Mouse (Mus musculus) layer of hippocampus, postnatal 14 days (tissue): Measurements from ENCODE around the gene Sigmar1. TPM values are rescaled to one million over a fixed set of nuclear protein-coding genes. Genes with fewer than 3 reads are reported as not detected.
A peak's percentile ranks its signal among the peaks of the same experiment; 100 is the strongest.
"Not testable (repeated sequence)": the region's sequence is repeated elsewhere in the genome, so short reads cannot be mapped to it uniquely, and the experiment has no call there.

ENCODE experiments used
- DNase-seq, 2 experiments: peaks; one replicate each; pipeline ENCODE4 v3.0.0; 2021 to 2022; ENCODE audit warnings: low spot score in 2 of 2, mixed read lengths in 1 of 2
- long read RNA-seq, 2 experiments: library from polyadenylated mRNA; stranded (forward); transcript quantifications; one replicate each; pipeline ENCODE4 v2.0.0; 2021
- total RNA-seq, 2 experiments: library from RNA; stranded (reverse); gene quantifications; 2 replicates each; pipeline ENCODE4 v1.2.3; 2021

Sigmar1 gene
- 10 to 100 TPM; 40.2 to 44.2 TPM for total RNA-seq
- long read RNA-seq, experiment 1, transcript Sigmar1-201 (4 exons, 1,640 nt) = major isoform, 32 of 47 reads
- long read RNA-seq, experiment 1, partial matches to known transcripts = 3 of 47 reads
- long read RNA-seq, experiment 1, other reads (novel, unspliced or antisense) = 8 of 47 reads
- long read RNA-seq, experiment 2, transcript Sigmar1-205 (2 exons, 613 nt) = minor isoform, 5 of 73 reads
- long read RNA-seq, experiment 2, transcript Sigmar1-201 (4 exons, 1,640 nt) = major isoform, 48 of 73 reads
- long read RNA-seq, experiment 2, partial matches to known transcripts = 4 of 73 reads
- long read RNA-seq, experiment 2, other reads (novel, unspliced or antisense) = 11 of 73 reads

DNA sequence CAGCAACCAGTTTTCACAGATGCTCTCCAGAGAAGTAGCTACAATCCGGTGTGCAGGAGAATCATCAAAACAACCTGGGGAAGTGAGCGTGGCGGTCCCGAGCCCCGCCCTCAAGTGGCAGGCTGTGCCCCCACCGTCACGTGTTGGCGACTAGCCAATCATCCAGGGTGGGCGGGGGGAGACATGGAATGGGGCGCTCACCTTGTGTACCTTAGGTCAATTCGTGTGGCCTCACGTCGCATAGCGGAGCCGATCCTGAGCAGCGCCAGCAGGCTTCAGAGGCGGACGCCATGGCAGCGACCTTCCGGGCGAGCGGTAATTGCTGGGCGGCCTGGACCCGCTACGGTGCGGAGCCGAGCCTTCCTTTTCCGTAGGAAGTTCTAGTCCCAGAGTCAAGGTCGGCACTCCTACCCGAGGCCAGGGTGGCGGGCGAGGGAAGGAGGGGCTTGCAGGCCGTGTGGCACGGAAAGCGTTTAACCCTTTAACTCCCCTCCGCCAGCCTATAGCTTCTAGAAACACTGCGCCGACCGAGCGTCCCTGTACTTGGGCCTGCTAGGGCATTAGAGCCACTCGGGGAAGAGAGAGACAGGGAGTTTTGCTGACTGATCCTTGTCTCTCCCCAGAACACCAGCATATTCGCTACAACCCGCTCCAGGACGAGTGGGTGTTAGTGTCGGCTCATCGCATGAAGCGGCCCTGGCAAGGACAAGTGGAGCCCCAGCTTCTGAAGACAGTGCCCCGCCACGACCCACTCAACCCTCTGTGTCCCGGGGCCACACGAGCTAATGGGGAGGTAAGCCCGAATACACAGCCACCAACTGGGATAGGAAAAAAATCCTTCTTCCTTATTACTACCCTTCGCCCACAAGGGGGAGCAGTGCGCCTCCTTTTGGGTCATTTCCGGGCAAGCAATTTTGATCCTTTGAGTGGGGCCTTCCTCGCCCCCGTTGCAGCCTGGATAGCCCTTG is at the start of gene Sigmar1:
Gene Sigmar1 (minus strand): TSS at position 820 of the 968 bp plus-strand sequence.
- peak; percentile 78 to 84 for DNase-seq

DNA sequence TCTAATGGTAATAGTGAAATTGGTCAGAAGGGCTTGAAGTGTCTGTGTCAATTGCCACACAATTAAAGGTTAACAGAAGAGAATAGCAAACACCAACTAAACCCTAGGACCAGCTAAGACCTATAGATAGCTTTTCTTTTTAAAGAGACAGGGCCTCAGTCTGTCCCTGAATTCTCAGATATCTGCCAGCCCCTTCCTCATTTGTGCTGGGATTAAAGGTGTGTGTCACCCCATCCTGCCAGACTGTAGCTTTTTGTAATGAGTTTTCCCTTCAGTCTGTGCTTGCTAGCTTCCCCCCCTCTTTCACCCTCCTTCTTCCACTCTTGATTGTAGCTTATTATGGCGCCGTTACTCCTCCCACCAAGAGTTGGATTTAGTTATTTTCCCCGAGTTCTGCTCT is 27.2 kb upstream of the Sigmar1 start:
- not testable (repeated sequence) for DNase-seq

DNA sequence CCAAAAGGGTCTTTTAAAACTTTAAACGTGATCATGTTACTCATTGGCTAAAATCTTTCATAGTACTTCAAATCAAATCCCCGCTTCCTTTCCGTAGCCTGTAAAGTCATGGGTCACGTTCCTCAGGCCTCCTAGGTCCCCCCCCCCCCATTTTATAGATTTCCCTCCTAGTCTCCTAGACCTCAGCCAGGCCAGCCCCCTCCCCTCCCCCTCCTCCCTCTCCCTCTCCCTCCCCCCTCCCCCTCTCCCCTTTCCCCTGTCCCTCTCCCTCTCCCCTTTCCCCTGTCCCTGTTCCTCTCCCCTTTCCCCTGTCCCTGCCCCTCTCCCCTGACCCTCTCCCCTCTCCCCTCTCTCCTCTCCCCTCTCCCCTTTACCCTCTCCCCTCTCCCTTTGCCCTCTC is 26.8 kb upstream of the Sigmar1 start:
- DNase-seq = not testable (repeated sequence)

DNA sequence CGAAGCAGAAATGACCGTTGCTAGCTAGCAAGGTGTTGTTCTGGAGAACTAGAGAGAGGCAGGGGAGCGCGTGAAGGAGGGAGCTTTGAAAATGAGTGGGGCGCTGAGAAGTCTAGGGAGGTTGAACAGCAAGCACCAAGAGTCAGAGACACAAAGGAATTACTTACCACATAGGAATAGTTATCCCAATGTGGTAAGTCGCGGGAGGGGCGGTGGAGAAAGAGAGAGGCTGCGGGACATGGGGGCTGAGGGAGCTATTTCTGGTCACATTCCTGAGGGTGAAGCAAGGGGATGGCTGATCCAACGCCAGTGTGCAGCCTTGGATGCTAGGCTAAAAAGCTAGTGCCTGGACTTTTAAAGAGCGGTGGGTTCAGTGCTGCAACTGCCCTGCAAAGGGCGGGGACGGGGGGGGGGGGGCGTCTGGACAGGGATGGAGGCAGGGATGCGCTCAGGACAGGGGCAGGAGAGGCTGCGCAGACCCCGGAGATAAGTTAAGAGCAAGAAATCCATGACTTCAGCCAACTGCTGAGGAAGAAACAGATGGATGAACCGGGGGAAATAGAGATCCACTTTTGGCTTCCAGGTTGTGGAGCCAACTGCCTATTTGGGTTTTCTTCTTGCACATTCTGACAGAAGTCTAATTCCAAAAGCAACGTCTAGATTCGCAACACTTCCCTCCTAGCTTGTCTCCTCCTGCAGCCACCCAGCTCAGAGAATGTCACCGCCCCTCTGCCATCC is 26.0 kb upstream of the Sigmar1 start:
- not testable (repeated sequence) for DNase-seq

DNA sequence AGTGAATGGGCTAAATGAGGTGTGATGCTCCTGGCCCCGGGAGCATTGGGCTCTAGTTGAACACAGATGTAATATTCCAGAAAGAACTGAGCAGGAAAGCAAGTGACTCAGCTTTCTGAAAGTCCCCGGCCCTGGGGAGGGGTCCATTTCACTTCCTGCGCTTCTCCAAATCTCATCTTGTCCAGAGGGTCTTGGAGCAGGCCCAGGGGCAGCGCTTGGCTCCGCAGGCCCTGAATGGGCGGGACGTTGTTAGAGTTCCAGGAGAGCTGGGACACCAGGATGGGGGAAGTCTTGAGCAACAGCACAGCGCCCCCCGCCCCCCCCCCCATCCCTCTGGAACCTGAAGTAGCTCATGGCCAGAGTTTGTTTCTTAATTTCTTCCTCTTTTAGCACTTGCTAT is 25.3 kb upstream of the Sigmar1 start:
- DNase-seq = not testable (repeated sequence)

DNA sequence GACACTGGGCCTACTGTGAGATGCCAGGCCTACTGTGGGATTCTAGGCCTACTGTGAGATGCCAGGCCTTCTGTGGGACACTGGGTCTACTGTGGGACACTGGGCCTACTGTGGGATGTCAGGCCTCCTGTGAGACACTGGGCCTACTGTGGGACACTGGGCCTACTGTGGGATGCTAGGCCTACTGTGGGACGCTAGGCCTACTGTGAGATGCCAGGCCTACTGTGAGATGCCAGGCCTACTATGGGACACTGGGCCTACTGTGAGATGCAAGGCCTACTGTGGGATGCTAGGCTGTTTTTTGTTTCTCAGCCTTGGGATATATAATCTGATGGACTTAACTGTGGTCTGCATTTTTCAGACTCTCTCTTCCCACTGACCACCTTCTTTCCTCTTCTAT is 19.9 kb upstream of the Sigmar1 start:
- DNase-seq = not testable (repeated sequence)

DNA sequence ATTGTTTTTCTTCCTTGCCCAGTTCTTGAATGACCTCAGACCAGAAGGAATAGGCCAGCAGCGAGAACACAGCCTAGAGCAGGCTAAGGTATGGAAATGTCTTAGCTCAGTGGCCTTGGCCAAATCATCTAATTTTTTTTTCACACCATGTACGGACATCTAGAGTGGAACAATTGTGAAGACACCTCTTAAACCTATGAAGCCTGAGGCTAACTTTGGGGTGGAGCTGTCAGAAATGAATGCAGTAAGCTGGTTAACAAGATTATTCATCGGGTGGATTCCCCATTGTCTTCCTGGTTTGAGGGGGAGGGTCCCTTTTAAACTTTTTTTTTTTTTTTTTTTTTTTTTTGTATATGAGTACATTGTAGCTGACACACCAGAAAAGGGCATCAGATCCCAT is 18.5 kb upstream of the Sigmar1 start:
- DNase-seq = not testable (repeated sequence)

DNA sequence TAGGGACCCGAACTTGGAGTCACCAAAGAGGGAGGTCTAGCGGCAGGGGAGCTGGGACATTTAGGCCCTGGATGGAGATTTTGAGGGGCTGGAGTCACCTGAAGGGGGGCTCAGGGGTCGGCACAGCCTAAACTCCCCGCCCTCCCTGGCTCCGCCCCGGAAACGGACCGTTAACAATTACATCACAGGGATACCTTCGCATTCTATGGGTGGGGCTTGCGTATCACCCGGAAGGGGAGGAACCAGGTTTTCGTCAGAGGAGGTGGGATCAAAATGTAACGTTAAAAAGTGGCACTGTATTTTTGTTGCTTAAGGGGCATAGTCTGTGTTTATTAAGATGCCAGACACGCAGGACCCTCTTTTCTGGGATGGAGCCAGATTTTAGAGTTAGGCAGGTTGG is 18.0 kb upstream of the Sigmar1 start, which contains the start of gene Ccl27a:
Gene Ccl27a (minus strand): TSS at position 246 of the 400 bp plus-strand sequence.
- DNase-seq = peak; percentile 62 to 87

DNA sequence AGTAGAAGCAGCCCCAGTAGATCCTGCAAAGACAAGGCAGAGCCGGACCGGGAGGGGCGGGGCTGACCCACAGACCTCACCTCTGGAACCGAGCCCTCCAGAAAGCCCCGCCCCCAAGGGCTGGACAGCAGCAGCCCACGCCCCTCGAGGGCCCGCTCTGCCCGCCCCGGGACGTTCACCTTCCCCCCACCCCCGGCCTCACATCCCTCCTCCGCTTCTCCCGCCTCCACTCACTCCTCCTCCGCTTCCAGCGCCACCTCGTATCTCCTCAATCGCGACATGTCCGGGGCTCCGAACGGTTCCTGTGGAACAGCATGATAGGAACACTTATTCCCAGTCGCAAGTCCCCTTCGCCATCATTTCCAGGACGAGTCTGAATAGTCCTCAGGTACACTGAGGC is 17.5 kb upstream of the Sigmar1 start:
- not testable (repeated sequence) for DNase-seq

DNA sequence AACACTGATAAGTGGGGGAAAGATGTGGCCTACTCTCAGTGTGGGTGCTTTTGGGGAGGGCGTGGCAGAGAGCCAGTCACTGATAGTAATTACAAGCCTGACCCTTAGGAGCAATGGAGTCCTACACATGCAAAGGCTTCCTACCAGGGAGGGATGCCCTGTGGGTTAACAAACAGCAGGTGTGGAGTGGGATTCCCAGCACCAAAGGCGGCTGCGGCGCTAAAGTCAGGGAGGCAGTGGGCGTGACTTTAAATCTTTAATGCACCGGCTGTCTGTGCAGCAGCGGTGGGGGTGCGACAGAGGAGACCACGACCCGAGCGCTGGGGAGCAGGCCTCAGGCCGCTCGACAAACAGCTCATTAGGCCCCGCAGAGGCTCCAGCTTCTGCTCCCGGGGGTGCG is 17.0 kb upstream of the Sigmar1 start:
- DNase-seq = not testable (repeated sequence)

DNA sequence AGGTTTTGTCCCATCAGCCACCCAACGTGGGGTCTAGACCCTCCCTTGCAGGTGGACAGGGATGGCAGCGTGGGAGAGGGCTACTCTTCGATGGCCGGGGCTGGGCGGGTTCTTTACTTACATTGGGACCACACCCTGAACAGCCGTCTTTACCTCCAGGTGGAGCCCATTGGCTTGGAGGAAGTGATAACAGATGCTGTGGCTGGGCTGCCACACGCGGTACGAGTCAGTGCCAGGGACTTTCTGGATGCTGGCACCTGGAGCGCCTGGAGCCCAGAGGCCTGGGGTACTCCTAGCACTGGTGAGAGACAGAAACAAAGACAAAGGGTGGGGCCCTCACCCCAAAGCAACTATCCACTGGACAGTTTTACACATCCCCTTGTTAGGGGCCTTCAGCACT is 11.3 kb upstream of the Sigmar1 start:
- not testable (repeated sequence) for DNase-seq

DNA sequence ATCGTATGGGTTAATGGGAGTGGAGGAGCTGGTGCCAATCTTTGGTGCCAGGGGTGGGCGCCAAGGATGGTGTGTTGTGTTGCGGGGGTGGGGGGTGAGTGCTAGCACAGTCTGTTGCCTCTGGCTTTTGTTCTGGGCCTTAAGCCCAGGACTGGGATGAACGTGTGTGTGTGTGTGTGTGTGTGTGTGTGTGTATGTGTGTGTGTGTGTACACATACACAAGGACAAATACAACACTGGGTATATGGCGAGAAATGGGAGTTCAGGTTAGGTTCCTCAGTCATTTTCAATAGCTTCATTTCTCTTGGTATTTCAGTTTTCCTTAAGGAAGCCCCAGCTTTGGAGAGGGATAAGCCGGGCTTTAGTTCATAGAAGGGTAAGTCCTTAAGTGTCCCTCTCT is 7.2 kb upstream of the Sigmar1 start:
- DNase-seq = not testable (repeated sequence)

DNA sequence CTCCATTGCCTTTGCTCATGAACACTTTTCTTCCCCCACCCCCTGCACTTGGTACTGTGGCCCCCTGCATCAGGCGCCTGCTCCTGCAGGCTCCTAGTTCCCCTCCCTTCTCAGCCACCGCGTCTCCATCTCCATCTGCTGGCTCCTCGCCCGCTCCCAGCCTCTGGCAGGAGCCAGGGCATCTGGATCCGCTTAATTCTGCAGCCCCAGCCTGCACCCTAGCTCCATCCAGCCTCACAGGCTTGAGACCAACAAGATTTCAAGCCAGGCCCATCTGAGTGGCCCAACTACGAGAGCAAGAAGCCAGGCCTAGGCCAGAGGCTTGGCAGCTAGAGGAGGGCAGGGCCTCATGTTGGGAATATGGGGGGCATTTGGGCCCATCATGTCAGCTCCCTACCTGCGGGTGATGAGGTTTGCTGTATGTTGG is 6.7 kb upstream of the Sigmar1 start:
- DNase-seq = peak; percentile 69

DNA sequence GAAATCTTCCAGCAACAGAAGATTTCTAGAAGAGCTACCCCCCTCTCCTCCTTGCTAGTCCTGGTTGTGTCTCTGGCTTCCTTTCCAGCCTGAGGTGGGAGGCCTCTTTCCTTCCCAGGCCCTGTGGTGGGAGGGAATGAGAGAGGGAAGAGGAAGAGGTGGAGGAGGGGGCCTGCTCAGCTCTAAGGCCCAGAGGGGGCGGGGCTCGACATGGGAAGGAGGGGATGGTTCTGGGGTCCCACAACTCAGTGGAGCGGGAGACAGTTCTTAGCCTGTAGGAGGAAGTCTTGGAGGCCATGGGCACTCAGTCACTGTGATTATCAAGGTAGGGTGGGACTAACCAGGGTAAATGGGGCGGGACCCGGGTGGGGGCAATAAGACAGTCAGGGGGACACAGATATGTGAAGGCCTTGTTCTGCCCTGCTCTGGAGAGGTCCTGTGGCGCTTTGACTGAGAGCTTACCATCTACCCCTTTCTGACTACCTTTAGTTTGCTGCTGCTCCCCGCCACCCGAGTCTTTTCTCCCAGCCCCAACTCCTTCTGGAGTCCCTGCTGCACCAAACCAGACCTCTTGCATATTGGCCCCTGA is 6.2 kb upstream of the Sigmar1 start:
- no peak for DNase-seq

DNA sequence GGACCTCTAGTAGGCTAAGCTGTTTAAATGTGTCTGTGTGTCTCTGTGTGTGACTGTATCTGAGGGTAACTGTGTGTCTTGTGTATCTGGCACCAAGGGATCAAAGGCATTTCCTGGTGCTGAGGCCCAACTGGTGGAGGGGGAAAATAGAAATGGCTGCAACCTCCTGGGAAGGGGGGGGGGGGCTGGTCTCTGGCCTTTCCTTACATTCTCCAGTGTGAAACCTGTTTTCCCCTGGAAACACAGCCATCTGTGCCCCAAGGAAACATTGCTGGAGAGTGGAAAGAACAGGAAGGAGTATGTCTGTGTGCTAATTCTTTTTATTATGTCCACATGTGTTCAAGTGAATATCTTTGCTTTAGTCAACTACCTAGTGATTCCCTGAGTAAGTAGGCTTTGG is 5.7 kb upstream of the Sigmar1 start:
- no peak for DNase-seq

DNA sequence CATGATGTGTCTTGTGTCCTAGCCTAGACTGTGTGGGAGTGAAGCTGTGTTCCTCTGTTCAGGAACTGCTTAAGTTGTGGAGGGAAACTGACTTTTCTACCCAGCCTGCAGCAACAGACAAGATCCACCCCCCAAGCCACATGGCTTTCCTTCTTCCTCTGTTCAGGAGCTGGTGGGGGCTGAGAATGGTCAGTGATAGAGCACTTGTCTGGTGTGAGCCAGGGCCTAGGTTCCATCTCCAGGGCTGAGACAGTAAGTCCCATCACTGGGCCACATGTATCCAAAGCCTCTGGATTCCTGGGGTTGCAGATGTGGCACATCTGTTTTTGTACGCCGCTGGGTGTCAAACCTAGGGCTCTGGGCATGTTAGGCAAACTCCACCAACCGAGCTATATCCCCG is 5.0 kb upstream of the Sigmar1 start:
- no peak for DNase-seq

DNA sequence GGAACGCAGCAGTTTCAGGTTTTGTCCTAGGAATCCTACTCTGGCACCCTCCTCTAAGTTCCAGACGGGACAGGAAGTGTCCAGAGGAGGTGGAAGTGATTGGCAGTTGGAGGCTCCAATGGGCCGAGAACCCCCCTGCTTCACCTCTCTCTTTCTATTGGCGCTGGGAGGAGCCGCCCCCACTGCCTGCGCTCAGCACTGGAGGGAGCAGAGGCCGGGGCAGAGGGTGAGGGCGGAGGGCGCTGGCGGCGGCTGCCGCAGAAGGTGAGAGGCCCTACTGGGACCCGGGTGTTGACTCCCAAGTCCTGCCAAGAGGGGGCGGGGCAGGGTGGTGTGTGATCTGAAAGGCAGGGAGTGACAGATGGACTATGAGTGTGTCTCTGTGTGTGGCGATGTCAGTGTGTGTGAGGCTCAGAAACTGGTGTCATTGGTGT is 4.3 kb upstream of the Sigmar1 start:
- DNase-seq = peak; percentile 62 to 78

DNA sequence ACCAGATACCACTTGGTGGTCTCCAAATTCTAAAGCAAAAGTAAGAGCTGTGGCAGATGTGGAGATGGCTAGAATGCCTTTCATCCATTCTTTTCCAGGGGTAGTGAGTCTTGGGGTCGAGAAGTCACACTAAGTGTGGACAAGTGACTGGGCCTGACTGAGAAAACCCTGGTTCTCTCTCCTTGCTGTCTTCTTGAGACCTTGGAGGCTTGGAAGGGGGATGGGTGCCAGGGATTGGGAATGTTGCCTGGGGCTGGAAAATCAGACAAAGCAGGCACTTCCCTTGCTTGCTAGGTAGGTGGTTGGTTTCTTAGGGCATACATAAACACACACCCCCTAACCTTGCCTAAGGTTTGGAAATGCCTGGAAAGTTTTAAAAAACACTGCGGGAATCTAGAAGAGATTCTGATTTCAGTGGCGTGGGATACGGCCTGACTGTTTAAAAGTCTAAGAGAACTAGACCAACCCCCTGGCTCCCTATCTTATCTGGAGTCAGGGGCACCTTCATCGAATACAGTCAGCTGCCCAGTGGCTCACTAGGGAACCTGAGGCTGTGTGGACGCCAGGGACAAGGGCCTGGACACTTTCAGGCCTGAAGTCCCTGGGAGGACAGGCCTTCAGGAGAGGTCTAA is 3.8 kb upstream of the Sigmar1 start:
- DNase-seq = no peak

DNA sequence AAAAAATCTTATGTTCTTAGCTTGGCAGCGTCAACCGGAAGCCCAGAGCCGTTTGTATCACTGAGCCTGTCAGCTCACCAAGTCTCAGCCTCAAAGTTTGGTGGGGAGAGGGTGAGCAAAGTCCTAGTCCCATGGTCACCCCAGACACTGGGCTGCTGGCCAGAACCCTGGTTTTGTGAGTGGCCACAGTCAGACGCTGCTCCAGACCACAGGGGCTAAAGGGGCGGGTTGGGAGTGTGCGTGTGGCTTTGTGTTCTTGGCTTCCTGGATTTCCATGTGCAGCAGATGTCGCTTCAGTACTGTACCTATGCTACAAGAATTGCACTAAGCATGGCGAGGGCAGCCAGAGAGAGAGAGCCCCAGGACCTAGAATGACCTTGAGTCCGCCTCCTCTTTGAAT is 3.2 kb upstream of the Sigmar1 start:
- DNase-seq = no peak

DNA sequence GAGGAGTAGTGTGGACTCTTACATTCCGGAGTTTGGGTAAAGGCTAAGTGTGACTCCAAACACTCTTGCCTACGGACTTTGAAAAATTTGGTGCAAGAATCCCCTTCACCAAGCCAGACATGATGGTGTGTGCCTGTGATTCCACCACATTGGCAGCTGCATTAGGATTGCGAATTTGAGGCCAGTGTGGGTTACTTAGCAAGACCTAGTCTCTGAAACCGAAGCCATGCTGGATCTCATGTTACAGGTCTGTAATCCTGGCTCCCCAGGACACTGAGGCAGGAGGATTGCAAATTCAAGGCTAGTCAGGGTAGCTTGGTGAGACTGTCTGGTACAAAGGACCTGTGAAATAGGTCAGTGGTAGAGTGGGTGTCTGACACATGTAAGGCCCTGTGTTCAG is 2.7 kb upstream of the Sigmar1 start:
- DNase-seq = no peak
